Mouse (Mus musculus) ES-Bruce4 (cell line): ENCODE measurements around the gene Drc1. TPM values are rescaled to one million over a fixed set of nuclear protein-coding genes. Genes with fewer than 3 reads are reported as not detected.

Source experiments
- H3K27ac ChIP-seq: 2 replicates; pipeline ENCODE4 v1.5.1; 2012; ENCODE audit warnings: low read length, inconsistent platforms; ENCODE audit not compliant: insufficient read depth
- H3K27me3 ChIP-seq: 2 replicates; pipeline ENCODE4 v1.6.1; 2012; ENCODE audit warnings: mild to moderate bottlenecking, low read length, inconsistent platforms; ENCODE audit not compliant: control insufficient read depth, poor library complexity, insufficient read depth, severe bottlenecking
- H3K36me3 ChIP-seq: 2 replicates; pipeline ENCODE4 v1.6.1; 2012; ENCODE audit warnings: inconsistent platforms, mild to moderate bottlenecking, low read length, moderate library complexity; ENCODE audit not compliant: control insufficient read depth, poor library complexity, insufficient read depth, severe bottlenecking
- H3K4me1 ChIP-seq: one replicate; pipeline ENCODE4 v1.8.1; 2011; ENCODE audit warnings: low read length; ENCODE audit not compliant: control insufficient read depth, insufficient read depth
- H3K4me3 ChIP-seq: 2 replicates; pipeline ENCODE4 v1.5.1; 2011; ENCODE audit warnings: low read depth, mild to moderate bottlenecking, low read length
- H3K9ac ChIP-seq: 2 replicates; pipeline ENCODE4 v1.6.1; 2012; ENCODE audit warnings: low read depth, mild to moderate bottlenecking, inconsistent platforms; ENCODE audit not compliant: poor library complexity, severe bottlenecking
- H3K9me3 ChIP-seq: replicated peaks from 2 replicates; pipeline ENCODE4 v1.6.1; 2012; ENCODE audit warnings: mild to moderate bottlenecking, low read length, inconsistent platforms; ENCODE audit not compliant: control insufficient read depth, poor library complexity, insufficient read depth, severe bottlenecking
- CTCF ChIP-seq: IDR thresholded peaks from one replicate; pipeline ENCODE4 v1.8.1; 2011; ENCODE audit warnings: low read depth, low read length
- EP300 ChIP-seq: IDR thresholded peaks from 2 replicates; pipeline ENCODE4 v1.6.1; 2011; ENCODE audit warnings: low read depth, low read length; ENCODE audit not compliant: insufficient read depth
- POLR2A ChIP-seq: IDR thresholded peaks from one replicate; pipeline ENCODE4 v1.8.1; 2011; ENCODE audit warnings: low read length; ENCODE audit not compliant: insufficient read depth
- polyA plus RNA-seq: library from polyadenylated mRNA; stranded (reverse); fragments of >200 nt; gene quantifications from 2 replicates; pipeline ENCODE4 v1.2.4, GENCODE M21; 2011; ENCODE audit warnings: low read depth; ENCODE audit not compliant: missing spikeins, insufficient read depth, insufficient read length

The Drc1 gene
- polyA plus RNA-seq, 1 experiment: 2.0 TPM

DNA sequence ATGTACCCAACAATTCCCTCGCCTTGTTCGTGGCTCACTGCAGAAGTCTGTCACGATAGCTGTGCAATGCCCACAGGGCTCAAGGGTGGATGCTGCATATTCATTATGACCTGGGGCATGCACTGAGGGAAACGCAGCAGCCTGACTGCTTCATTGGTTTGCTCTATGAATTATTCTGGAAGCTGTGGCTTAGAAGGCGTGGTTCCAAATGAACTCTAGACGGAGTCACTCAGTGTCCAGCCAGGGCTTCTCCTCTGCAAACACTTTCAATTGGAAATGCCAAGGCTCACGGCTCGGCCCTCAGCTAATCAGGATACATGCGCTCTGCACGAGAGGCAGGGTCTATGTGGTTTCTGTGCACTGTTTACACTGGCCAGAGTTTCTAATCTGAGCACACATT is 130.3 kb downstream of the Drc1 start:
- TF ChIP-seq EP300 (no peak), CTCF (no peak), POLR2A (no peak)
- Histone ChIP-seq H3K9ac (no peak overlapping the region), H3K27ac (no peak overlapping the region), H3K9me3 (no peaks in the 10 kb centered on the region), H3K36me3 (no peaks in the 10 kb centered on the region), H3K4me1 (peaks cover 2% of the 10 kb centered on the region), H3K27me3 (no peaks in the 10 kb centered on the region), H3K4me3 (no peak overlapping the region)

DNA sequence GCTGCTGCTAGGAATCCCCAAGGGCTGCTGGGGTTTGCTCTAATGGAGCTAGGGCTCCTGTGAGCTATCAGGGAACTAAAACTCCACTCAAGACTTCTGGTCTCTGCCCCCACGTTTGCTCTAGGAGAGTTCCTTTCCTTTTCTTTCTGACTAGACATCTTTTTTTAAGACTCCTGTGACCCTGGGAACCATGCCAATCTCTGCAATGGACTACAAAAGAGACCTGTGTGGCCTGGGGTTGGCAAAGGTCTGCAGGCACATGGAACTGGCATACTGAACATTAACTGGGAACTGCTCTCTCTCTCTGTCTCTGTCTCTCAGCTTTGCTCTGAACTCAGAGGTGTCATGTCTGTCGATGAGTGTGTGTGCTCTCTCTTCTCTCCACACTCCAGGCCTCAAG is 134.2 kb downstream of the Drc1 start:
- H3K9ac ChIP-seq: no peak overlapping the region
- H3K27me3 ChIP-seq: no peaks in the 10 kb centered on the region
- TF ChIP-seq POLR2A (no peak), EP300 (no peak), CTCF (no peak)
- peaks cover 4% of the 10 kb centered on the region for H3K4me1 ChIP-seq
- no peaks in the 10 kb centered on the region for H3K9me3 ChIP-seq
- H3K27ac ChIP-seq: no peak overlapping the region
- no peaks in the 10 kb centered on the region for H3K36me3 ChIP-seq
- H3K4me3 ChIP-seq: no peak overlapping the region

DNA sequence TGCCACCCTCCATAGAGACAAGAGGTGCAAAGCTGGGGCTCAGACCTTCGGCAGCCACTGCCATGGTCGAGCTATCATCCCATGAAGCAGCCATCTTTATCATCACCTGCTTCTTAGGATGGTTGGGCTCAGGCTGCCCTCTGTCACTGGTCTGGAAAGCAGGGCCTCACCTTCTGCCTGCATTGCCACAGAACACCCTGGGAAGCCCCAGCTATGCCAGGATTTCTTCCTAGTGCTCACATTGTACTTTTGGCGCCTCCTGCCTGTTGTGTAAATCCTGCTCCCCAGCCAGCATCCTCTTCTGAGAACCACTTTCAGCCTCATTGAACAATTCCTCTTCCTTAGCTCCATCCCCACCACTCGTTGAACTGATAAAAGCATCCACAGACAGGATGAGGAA is 134.7 kb downstream of the Drc1 start:
- TF ChIP-seq POLR2A: no peak
- Histone ChIP-seq H3K9ac (no peak overlapping the region), H3K27ac (no peak overlapping the region), H3K27me3 (no peaks in the 10 kb centered on the region), H3K9me3 (no peaks in the 10 kb centered on the region), H3K36me3 (no peaks in the 10 kb centered on the region), H3K4me3 (no peak overlapping the region), H3K4me1 (peaks cover 4% of the 10 kb centered on the region)

Other genes with a start within 250 kb of the Drc1 start
- gene Tyms, start 207.8 kb upstream of the Drc1 start, polyA plus RNA-seq: 82.8 and 94.5 TPM in 2 replicates
- gene Garem2, start 176.2 kb upstream of the Drc1 start, polyA plus RNA-seq: 0.67 and 1.0 TPM in 2 replicates
- not detected in 2 replicates for gene 3110082J24Rik, start 175.3 kb upstream of the Drc1 start, polyA plus RNA-seq
- gene Hadha, start 126.2 kb upstream of the Drc1 start, polyA plus RNA-seq: 59.3 and 65.7 TPM in 2 replicates
- gene Hadhb, start 126.1 kb upstream of the Drc1 start, polyA plus RNA-seq: 44.7 and 45.3 TPM in 2 replicates
- not detected in 2 replicates for gene Adgrf3, start 75.7 kb upstream of the Drc1 start, polyA plus RNA-seq
- gene Selenoi, start 48.8 kb upstream of the Drc1 start, polyA plus RNA-seq: 38.3 and 41.6 TPM in 2 replicates
- gene Otof, start 180.5 kb downstream of the Drc1 start, polyA plus RNA-seq: not detected in 2 replicates
- gene 1700001C02Rik, start 184.7 kb downstream of the Drc1 start, polyA plus RNA-seq: not detected in 2 replicates